Mouse (Mus musculus): ENCODE results near the gene Pa2g4. TPM values are rescaled to one million over a fixed set of nuclear protein-coding genes. Genes with fewer than 3 reads are reported as not detected.
A peak's percentile ranks its signal among the peaks of the same experiment; 100 is the strongest.
"Not testable (repeated sequence)": the region's sequence is repeated elsewhere in the genome, so short reads cannot be mapped to it uniquely, and the experiment has no call there.

Gene Pa2g4
- 238 and 264 TPM in 2 replicates for polyA plus RNA-seq (2015; fragmentation: Nextera tagmentation; extraction: Ambion mirVana)

GRCm38 (mm10) chr10:128565788-128566531 is at the start of gene Pa2g4:
Gene Pa2g4, minus strand, starts transcription at chr10:128565987.
- peak; percentile 93 for DNase-seq (ENCODE audit: low spot score)

DNA sequence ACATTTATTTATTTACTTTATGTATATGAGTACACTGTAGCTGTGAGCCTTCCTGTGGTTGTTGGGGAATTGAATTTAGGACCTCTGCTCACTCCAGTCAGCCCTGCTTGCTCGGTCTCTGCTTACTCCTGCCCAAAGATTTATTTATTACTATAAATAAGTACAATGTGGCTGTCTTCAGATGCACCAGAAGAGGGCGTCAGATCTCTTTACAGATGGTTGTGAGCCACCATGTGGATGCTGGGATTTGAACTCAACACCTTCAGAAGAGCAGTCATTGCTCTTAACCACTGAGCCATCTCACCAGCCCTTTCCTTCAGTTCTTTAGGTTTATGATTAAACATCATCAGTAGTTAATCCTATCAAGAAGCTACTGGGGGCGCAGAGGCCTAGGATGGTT is 49.1 kb upstream of the Pa2g4 start:
- DNase-seq (ENCODE audit: low spot score), result no peak

GRCm38 (mm10) chr10:128613820-128614219 is 48.0 kb upstream of the Pa2g4 start:
- DNase-seq (ENCODE audit: low spot score), result not testable (repeated sequence)

DNA sequence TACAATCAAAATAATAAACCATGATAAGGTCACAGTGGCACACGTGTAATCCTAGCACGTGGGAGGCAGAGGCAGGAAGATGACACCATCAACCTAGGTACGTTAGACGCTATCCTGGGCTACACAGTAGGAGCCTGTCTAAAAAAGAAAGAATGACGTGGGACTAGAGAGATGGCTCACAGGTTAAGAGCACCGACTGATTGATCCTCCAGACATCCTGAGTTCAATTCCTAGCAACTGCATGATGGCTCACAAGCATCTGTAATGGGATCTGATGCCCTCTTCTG is 47.3 kb upstream of the Pa2g4 start:
- no peak for DNase-seq (ENCODE audit: low spot score)

- peak; percentile 85 for DNase-seq (ENCODE audit: low spot score)
Measured at GRCm38 (mm10) chr10:128612433-128613153, 46.8 kb upstream of the Pa2g4 start.

GRCm38 (mm10) chr10:128606483-128606882 is 40.7 kb upstream of the Pa2g4 start:
- DNase-seq (ENCODE audit: low spot score), result no peak

GRCm38 (mm10) chr10:128602470-128603128 is 36.8 kb upstream of the Pa2g4 start:
- no peak for DNase-seq (ENCODE audit: low spot score)

DNA sequence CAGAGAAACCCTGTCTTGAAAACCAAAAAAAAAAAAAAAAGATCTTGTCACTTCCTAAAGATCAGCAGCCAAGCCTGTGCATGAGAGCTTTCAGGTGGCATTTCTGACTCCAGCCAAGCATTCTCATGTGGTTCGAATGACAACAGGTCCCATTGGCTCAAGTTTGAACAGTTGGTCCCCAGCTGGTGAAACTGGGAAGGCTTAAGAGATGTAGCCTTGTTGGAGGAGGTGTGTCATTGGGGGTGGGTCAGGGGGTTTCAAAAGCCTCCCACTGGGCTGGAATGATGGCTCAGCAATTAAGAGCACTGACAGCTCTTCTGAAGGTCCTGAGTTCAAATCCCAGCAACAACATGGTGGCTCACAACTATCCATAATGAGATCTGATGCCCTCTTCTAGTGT is 35.7 kb upstream of the Pa2g4 start:
- DNase-seq (ENCODE audit: low spot score), result no peak

- DNase-seq (ENCODE audit: low spot score), result no peak
Measured at GRCm38 (mm10) chr10:128598476-128598875, 32.7 kb upstream of the Pa2g4 start.

DNA sequence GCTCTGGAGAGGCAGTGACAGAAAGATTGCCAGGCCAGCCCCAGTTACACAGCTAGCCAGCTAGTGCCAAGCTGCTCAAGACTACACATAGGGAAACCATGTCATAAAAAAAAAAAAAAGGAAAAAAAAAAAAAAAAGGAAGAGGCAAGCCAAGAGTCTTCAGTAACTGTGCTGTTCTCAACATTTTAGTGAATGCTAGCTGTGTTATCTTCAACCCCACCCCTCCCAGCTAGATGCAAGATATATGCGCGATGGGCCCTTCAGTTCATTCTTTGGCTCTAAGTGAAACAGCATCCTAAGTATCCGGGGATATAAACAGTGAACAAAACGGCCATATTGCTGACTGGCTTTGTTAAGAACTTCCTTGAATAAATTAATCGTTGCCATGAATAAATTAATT is 27.0 kb upstream of the Pa2g4 start:
- no peak for DNase-seq (ENCODE audit: low spot score)

DNA sequence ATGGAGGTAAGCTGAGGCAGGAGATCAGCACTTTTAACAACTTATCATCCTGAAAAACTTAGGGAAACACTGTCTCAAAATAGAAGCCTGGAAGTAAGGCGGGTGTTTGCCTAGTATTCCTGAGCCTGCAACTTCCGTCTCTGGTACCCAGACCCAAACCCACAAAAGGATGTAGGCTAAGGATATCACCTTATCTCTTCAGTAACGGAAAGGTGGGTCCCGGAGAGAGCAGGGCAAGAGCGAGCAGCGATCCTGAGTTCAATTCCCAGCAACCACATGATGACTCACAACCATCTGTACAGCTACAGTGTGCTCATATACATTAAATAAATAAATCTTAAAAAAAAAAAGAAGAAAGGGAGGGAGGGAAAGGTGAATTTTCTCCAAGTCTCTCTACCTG is 25.6 kb upstream of the Pa2g4 start:
- DNase-seq (ENCODE audit: low spot score), result no peak

DNA sequence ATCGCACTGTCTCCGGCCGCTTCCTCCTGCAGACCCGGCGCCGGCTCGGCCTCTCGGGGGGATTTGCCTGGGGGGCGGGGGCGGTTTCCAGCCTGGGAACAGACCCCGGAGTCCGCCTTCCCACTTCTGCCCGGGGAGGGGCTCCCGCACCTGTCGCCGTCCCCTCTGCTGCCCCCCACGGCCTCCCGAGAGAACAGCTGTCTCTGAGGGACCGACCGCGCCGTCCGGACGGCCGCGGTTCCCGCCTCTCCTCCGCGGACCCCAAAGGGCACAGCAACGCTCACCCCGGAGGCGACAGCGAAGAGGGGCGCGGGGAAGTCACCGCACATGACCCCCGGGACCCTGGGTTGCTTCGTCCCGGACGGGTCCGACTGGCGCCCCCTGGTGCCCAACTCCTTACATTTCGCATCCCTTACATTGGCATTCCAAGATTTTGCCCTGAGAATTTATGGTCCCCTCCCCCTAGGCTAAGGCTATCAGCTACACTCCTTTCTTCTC is 24.5 kb upstream of the Pa2g4 start:
- peak; percentile 57 for DNase-seq (ENCODE audit: low spot score)

DNA sequence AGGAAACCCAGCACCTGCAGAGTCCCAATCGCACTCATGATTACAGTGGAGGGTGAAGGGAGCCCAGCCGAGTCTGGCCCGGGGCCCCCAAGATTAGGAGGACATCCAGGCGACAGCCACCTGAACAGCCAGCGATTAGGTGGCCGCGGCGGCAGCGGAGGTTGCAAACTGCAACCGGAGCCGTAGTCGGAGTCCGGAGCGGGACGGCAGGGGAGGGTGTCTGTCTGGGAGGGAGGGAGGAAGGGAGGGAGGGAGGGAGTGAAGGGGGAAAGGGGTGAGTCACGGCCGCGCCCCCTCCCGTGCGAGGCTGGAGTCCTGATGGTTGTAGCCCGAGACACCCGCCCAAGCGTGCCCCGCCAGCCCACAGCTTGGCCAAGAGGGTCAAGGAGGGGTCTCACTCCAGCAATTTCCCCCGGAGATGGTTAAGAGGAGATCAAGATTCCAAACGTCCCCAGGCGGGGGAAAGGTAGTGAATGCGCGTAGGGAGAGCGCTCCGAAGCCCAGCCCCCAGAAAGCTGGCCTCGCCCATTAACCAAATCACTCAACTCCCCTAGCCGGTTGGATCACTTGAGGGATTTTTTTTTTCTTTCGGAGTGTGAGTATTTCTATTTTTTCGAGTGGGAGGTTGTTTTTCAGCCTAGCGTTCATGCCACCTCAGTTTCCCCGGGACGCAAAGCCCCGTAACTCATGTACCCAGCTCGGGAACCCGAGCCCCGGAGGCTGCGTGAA is 23.8 kb upstream of the Pa2g4 start, which contains the start of gene Erbb3:
Gene Erbb3, minus strand, starts transcription at position 189 of the 729 bp plus-strand sequence.
- DNase-seq (ENCODE audit: low spot score), result peak; percentile 41

- peak; percentile 23 for DNase-seq (ENCODE audit: low spot score)
Measured at GRCm38 (mm10) chr10:128588775-128589463, 23.1 kb upstream of the Pa2g4 start.

DNA sequence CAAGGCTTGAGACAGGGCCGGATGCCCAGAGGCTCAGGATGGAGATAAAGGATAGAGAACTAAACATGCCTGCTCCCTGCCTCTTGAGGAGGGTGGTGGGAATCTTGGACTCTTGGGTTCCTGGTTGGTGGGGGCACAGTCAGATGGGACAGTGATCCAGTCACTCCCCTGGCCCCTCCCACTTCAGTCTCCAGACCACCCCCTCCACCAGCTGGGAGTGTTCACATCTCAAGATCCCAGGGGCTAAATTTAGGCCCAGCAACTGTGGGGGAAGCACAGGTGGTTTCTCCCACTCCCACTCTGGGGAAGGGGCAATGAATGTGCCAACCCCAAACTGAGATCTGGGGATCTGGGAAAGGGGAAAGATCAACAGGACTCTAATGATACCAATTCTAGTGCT is 22.3 kb upstream of the Pa2g4 start:
- DNase-seq (ENCODE audit: low spot score), result no peak

GRCm38 (mm10) chr10:128587697-128588096 is 21.9 kb upstream of the Pa2g4 start:
- DNase-seq (ENCODE audit: low spot score), result peak; percentile 48

GRCm38 (mm10) chr10:128587120-128587519 is 21.3 kb upstream of the Pa2g4 start:
- peak; percentile 77 for DNase-seq (ENCODE audit: low spot score)

DNA sequence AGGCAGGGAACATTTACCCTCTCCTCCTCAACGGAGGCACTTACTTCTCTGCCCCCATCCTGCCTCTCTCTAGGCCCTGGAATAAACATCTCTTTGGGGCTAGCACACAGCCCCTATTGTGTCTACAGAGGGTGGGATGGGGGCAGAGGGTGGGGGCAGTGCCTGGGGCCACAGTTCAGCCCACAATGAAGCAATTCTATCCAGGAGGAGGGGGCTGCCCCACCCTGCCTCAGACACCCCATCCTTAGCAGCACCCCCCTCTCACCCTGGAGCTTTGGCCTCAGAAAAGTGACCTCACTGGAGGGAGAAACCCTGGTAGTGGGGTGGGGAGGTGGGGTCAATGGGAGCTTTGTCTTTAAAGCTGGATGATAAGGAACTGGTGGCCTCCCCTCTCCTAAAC is 20.8 kb upstream of the Pa2g4 start:
- no peak for DNase-seq (ENCODE audit: low spot score)

DNA sequence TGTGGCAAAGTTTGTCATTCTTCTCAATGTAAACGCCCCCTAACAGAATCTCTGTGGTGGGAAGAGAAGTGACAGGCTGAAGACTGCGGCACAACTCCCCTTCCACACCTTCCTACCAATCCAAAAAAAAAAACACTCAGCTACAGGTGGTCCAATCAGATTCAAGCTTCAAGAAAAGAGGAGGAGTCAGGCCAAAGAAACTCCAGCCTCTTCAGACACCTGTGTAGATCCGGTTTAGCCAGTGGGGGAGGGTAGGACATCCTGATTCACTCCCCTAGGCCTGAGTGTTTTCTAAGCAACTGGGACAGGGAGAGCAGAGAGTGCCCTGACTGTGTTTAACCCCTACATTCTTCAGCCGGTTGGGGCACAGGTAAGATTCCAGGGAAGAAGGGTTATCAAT is 18.6 kb upstream of the Pa2g4 start:
- peak; percentile 58 for DNase-seq (ENCODE audit: low spot score)

DNA sequence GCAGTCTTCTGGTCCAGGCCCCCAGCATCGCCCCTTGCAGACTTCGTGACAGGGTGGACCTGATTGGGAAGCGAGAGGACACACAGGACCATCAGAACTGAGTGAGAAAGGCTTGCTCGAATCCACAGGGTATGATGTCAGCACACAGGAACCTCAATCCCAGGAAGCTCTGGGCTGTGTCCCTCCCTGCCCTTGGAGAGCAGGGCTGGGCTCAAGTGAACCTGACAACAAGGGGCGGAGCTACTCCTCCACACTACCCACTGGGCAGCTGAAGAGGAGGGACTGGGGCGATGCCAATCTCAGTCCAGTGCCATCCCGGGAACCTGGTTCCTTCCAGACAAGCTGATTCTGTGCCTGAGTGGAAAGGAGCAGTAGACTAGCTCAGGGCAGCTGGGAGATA is 17.9 kb upstream of the Pa2g4 start:
- no peak for DNase-seq (ENCODE audit: low spot score)

- peak; percentile 50 for DNase-seq (ENCODE audit: low spot score)
Measured at GRCm38 (mm10) chr10:128579731-128580130, 13.9 kb upstream of the Pa2g4 start.
